23 mouse cellular contexts compared by ENCODE assay signal in genomic region chr14:45544905-45545304, GRCm38 (mm10). TPM values are rescaled to one million over a fixed set of nuclear protein-coding genes. Genes with fewer than 3 reads are reported as not detected.
"Had no signal": no experiment of that assay in that cellular context is flagged by ENCODE, and none has a peak within 500 bp of the region (broad histone marks: within the 10 kb centered on the region; RNA-seq: fewer than 3 reads in every experiment).

No protein-coding gene starts in this region.

- H3K36me3 ChIP-seq: hindbrain, embryonic 15.5 days; limb, embryonic 10.5 days; limb, embryonic 13.5 days; liver, embryonic 13.5 days; neural tube, embryonic 12.5 days; neural tube, embryonic 15.5 days had no signal

- H3K27ac ChIP-seq: hindbrain, embryonic 15.5 days; layer of hippocampus, adult 2 months; limb, embryonic 10.5 days; limb, embryonic 13.5 days; liver, embryonic 13.5 days; neural tube, embryonic 12.5 days; neural tube, embryonic 15.5 days; stomach, postnatal 0 days had no signal

- H3K4me1 ChIP-seq: hindbrain, embryonic 15.5 days; limb, embryonic 13.5 days; neural tube, embryonic 15.5 days had no signal

- DNase-seq: layer of hippocampus, adult 9-11 months; liver, embryonic 13.5 days; lung, adult 2 months; lung, postnatal 14 days; lung, postnatal 4 days; midbrain, embryonic 14.5 days; right cerebral cortex, adult 18-20 months; right cerebral cortex, postnatal 14 days; right cerebral cortex, postnatal 4 days; thymus, adult 2 months; thymus, postnatal 14 days; thymus, postnatal 4 days had no signal

- H3K27me3 ChIP-seq: hindbrain, embryonic 15.5 days; limb, embryonic 13.5 days; liver, embryonic 13.5 days; neural tube, embryonic 12.5 days; neural tube, embryonic 15.5 days had no signal

- H3K4me3 ChIP-seq: hindbrain, embryonic 15.5 days; layer of hippocampus, adult 2 months; limb, embryonic 10.5 days; limb, embryonic 13.5 days; liver, embryonic 13.5 days; neural tube, embryonic 12.5 days; neural tube, embryonic 15.5 days had no signal

- H3K9me3 ChIP-seq: hindbrain, embryonic 15.5 days; limb, embryonic 10.5 days; limb, embryonic 13.5 days; liver, embryonic 13.5 days; neural tube, embryonic 12.5 days; neural tube, embryonic 15.5 days had no signal

- H3K9ac ChIP-seq: hindbrain, embryonic 15.5 days; limb, embryonic 13.5 days; liver, embryonic 13.5 days; neural tube, embryonic 12.5 days; neural tube, embryonic 15.5 days had no signal

- H3K4me2 ChIP-seq: hindbrain, embryonic 15.5 days; limb, embryonic 13.5 days; liver, embryonic 13.5 days; midbrain, embryonic 11.5 days; neural tube, embryonic 12.5 days; neural tube, embryonic 15.5 days had no signal

- ATAC-seq: intestine, postnatal 0 days had no signal

RNA-seq across cellular contexts. Expression of gene Fermt2, which starts 15.0 kb away (rescaled TPM):
- total RNA-seq: megakaryocyte progenitor cell, adult 5-6 weeks; megakaryocyte-erythroid progenitor cell, adult 5-6 weeks had no signal
